Mouse (Mus musculus) forebrain, embryonic 10.5 days (tissue): ENCODE data around the gene Angel2. TPM values are rescaled to one million over a fixed set of nuclear protein-coding genes. Genes with fewer than 3 reads are reported as not detected.

Source experiments
- DNase-seq: peaks from one replicate; pipeline ENCODE4 v3.0.0-alpha.2; 2017; ENCODE audit warnings: low spot score; ENCODE audit errors: extremely low spot score
- H3K27ac ChIP-seq: fragments of 300-500 bp; sonication (generic); 2 replicates; pipeline ENCODE4 v1.5.1; 2016; ENCODE audit warnings: mild to moderate bottlenecking
- H3K27me3 ChIP-seq: fragments of 300-500 bp; sonication (generic); 2 replicates; pipeline ENCODE4 v1.6.1; 2016; ENCODE audit warnings: mild to moderate bottlenecking; ENCODE audit not compliant: poor library complexity, severe bottlenecking
- H3K36me3 ChIP-seq: fragments of 300-500 bp; sonication (generic); replicated peaks from 2 replicates; pipeline ENCODE4 v1.6.1; 2016; ENCODE audit warnings: mild to moderate bottlenecking, moderate library complexity
- H3K4me1 ChIP-seq: fragments of 300-500 bp; sonication (generic); 2 replicates; pipeline ENCODE4 v1.6.1; 2016
- H3K4me3 ChIP-seq: fragments of 300-500 bp; sonication (generic); 2 replicates; pipeline ENCODE4 v1.5.1; 2016; ENCODE audit warnings: mild to moderate bottlenecking, moderate library complexity
- H3K9me3 ChIP-seq: fragments of 300-500 bp; sonication (generic); 2 replicates; pipeline ENCODE4 v1.6.1; 2016; ENCODE audit warnings: mild to moderate bottlenecking, moderate library complexity
- WGBS: fragments of 180-500 bp; shearing (Covaris S2); methylation state at CpG from one replicate; pipeline ENCODE4 v1.1.7; 2016; 5-methylcytosine and 5-hydroxymethylcytosine counted together
- polyA plus RNA-seq: library from polyadenylated mRNA; unstranded; fragments of >200 nt; fragmentation: Nextera tagmentation; extraction: Ambion mirVana; gene quantifications from 2 replicates; pipeline ENCODE4 v1.2.1, GENCODE M21; 2016

Angel2 gene
- polyA plus RNA-seq, 1 experiment from 2014 or later = 52.7 TPM

- Histone ChIP-seq H3K4me3 (no peak overlapping the region), H3K27ac (no peak overlapping the region), H3K36me3 (peaks cover 99% of the 10 kb centered on the region), H3K9me3 (no peaks in the 10 kb centered on the region), H3K27me3 (no peaks in the 10 kb centered on the region), H3K4me1 (no peaks in the 10 kb centered on the region)
- WGBS = 90% methylated on average over 5 of the region's 5 CpGs
- no peak for DNase-seq
Observed at GRCm38 (mm10) chr1:190947986-190948385, 23.1 kb downstream of the Angel2 start.

- DNase-seq = no peak
- no peaks in the 10 kb centered on the region for H3K4me1 ChIP-seq
- no peak overlapping the region for H3K4me3 ChIP-seq
- peaks cover 99% of the 10 kb centered on the region for H3K36me3 ChIP-seq
- WGBS = 93% methylated on average over 7 of the region's 7 CpGs
- no peak overlapping the region for H3K27ac ChIP-seq
- no peaks in the 10 kb centered on the region for H3K9me3 ChIP-seq
- H3K27me3 ChIP-seq = no peaks in the 10 kb centered on the region
Observed at GRCm38 (mm10) chr1:190948439-190948838, 23.5 kb downstream of the Angel2 start.

GRCm38 (mm10) chr1:190948846-190949245 is 23.9 kb downstream of the Angel2 start:
- H3K27ac ChIP-seq = no peak overlapping the region
- peaks cover 99% of the 10 kb centered on the region for H3K36me3 ChIP-seq
- no peaks in the 10 kb centered on the region for H3K9me3 ChIP-seq
- no peak overlapping the region for H3K4me3 ChIP-seq
- no peaks in the 10 kb centered on the region for H3K27me3 ChIP-seq
- H3K4me1 ChIP-seq = no peaks in the 10 kb centered on the region
- DNase-seq = no peak
- WGBS = 91% methylated on average over 17 of the region's 17 CpGs

- WGBS = 91% methylated on average over 5 of the region's 5 CpGs
- Histone ChIP-seq H3K4me3 (no peak overlapping the region), H3K27ac (no peak overlapping the region), H3K9me3 (no peaks in the 10 kb centered on the region), H3K27me3 (no peaks in the 10 kb centered on the region), H3K36me3 (peaks cover 100% of the 10 kb centered on the region), H3K4me1 (no peaks in the 10 kb centered on the region)
- no peak for DNase-seq
Observed at GRCm38 (mm10) chr1:190951014-190951413, 26.1 kb downstream of the Angel2 start.

GRCm38 (mm10) chr1:190953009-190953408 is 28.1 kb downstream of the Angel2 start:
- H3K9me3 ChIP-seq = no peaks in the 10 kb centered on the region
- no peaks in the 10 kb centered on the region for H3K27me3 ChIP-seq
- no peak overlapping the region for H3K27ac ChIP-seq
- H3K4me1 ChIP-seq = no peaks in the 10 kb centered on the region
- DNase-seq = no peak
- no peak overlapping the region for H3K4me3 ChIP-seq
- WGBS = 67% methylated on average over 3 of the region's 3 CpGs
- H3K36me3 ChIP-seq = peaks cover 100% of the 10 kb centered on the region

GRCm38 (mm10) chr1:190958821-190959220 is 33.9 kb downstream of the Angel2 start:
- Histone ChIP-seq H3K27me3 (no peaks in the 10 kb centered on the region), H3K4me1 (no peaks in the 10 kb centered on the region), H3K27ac (no peak overlapping the region), H3K9me3 (no peaks in the 10 kb centered on the region), H3K36me3 (peaks cover 99% of the 10 kb centered on the region), H3K4me3 (no peak overlapping the region)
- no peak for DNase-seq
- 88% methylated on average over 5 of the region's 5 CpGs for WGBS

GRCm38 (mm10) chr1:190962760-190963159 is 37.8 kb downstream of the Angel2 start:
- H3K27ac ChIP-seq = no peak overlapping the region
- H3K4me3 ChIP-seq = no peak overlapping the region
- H3K4me1 ChIP-seq = no peaks in the 10 kb centered on the region
- no peaks in the 10 kb centered on the region for H3K9me3 ChIP-seq
- DNase-seq = no peak
- peaks cover 95% of the 10 kb centered on the region for H3K36me3 ChIP-seq
- 91% methylated on average over 3 of the region's 3 CpGs for whole genome bisulfite sequencing
- no peaks in the 10 kb centered on the region for H3K27me3 ChIP-seq

GRCm38 (mm10) chr1:190964992-190965780 is 40.3 kb downstream of the Angel2 start:
- no peak for DNase-seq
- 94% methylated on average over 15 of the region's 15 CpGs for WGBS
- no peaks in the 10 kb centered on the region for H3K9me3 ChIP-seq
- H3K36me3 ChIP-seq = peaks cover 95% of the 10 kb centered on the region
- H3K27me3 ChIP-seq = no peaks in the 10 kb centered on the region
- H3K4me3 ChIP-seq = no peak overlapping the region
- no peaks in the 10 kb centered on the region for H3K4me1 ChIP-seq
- H3K27ac ChIP-seq = no peak overlapping the region

GRCm38 (mm10) chr1:190968010-190968409 is 43.1 kb downstream of the Angel2 start:
- Histone ChIP-seq H3K27ac (no peak overlapping the region), H3K9me3 (no peaks in the 10 kb centered on the region), H3K4me1 (no peaks in the 10 kb centered on the region), H3K27me3 (no peaks in the 10 kb centered on the region), H3K36me3 (peaks cover 95% of the 10 kb centered on the region), H3K4me3 (no peak overlapping the region)
- 95% methylated on average over 7 of the region's 7 CpGs for WGBS
- DNase-seq = no peak

- Histone ChIP-seq H3K27me3 (0 out of 2 replicates have a peak, but pooled peaks cover under 1% of the 10 kb centered on the region), H3K4me3 (no peak overlapping the region), H3K9me3 (no peaks in the 10 kb centered on the region), H3K36me3 (peaks cover 92% of the 10 kb centered on the region), H3K27ac (no peak overlapping the region), H3K4me1 (peaks cover 7% of the 10 kb centered on the region)
- DNase-seq = no peak
- 93% methylated on average over 14 of the region's 14 CpGs for WGBS
Observed at GRCm38 (mm10) chr1:190971708-190972610, 47.0 kb downstream of the Angel2 start.

- Histone ChIP-seq H3K9me3 (no peaks in the 10 kb centered on the region), H3K36me3 (peaks cover 86% of the 10 kb centered on the region), H3K4me1 (peaks cover 15% of the 10 kb centered on the region), H3K4me3 (no peak overlapping the region), H3K27ac (no peak overlapping the region), H3K27me3 (0 out of 2 replicates have a peak, but pooled peaks cover 8% of the 10 kb centered on the region)
- 82% methylated on average over 7 of the region's 7 CpGs for WGBS
- DNase-seq = no peak
Observed at GRCm38 (mm10) chr1:190972612-190973192, 47.8 kb downstream of the Angel2 start.

- Histone ChIP-seq H3K27me3 (0 out of 2 replicates have a peak, but pooled peaks cover 10% of the 10 kb centered on the region), H3K9me3 (no peaks in the 10 kb centered on the region), H3K27ac (no peak overlapping the region), H3K36me3 (peaks cover 72% of the 10 kb centered on the region), H3K4me3 (no peak overlapping the region), H3K4me1 (peaks cover 30% of the 10 kb centered on the region)
- WGBS = 92% methylated on average over 8 of the region's 8 CpGs
- no peak for DNase-seq
Observed at GRCm38 (mm10) chr1:190974191-190974590, 49.3 kb downstream of the Angel2 start.
